Mouse (Mus musculus): ENCODE data around the gene Thsd4. TPM values are rescaled to one million over a fixed set of nuclear protein-coding genes. Genes with fewer than 3 reads are reported as not detected.

Gene Thsd4
- polyA plus RNA-seq, 1 experiment, result 2.6 TPM

GRCm38 (mm10) chr9:60308182-60308581, 213.7 kb downstream of the Thsd4 start:
- no peak overlapping the region for H3K27ac ChIP-seq (ENCODE audit: insufficient read depth, low read length)
- TF ChIP-seq POLR2A (IDR thresholded peaks at IDR 0.05; ENCODE audit: extremely low read depth, insufficient read depth, low read length) (no peak), CTCF (IDR thresholded peaks at IDR 0.05; ENCODE audit: extremely low read depth, insufficient read depth, low read length) (no peak)
- peaks cover 2% of the 10 kb centered on the region; the same call in 1 of the 2 replicates for H3K4me1 ChIP-seq (ENCODE audit: control insufficient read depth, insufficient read depth, low read length)
- no peak overlapping the region for H3K4me3 ChIP-seq (ENCODE audit: insufficient read depth, low read length)

GRCm38 (mm10) chr9:60307469-60307868, 214.4 kb downstream of the Thsd4 start:
- TF ChIP-seq POLR2A (IDR thresholded peaks at IDR 0.05; ENCODE audit: extremely low read depth, insufficient read depth, low read length), result no peak
- TF ChIP-seq CTCF (IDR thresholded peaks at IDR 0.05; ENCODE audit: extremely low read depth, insufficient read depth, low read length), result no peak
- H3K27ac ChIP-seq (ENCODE audit: insufficient read depth, low read length), result no peak overlapping the region

GRCm38 (mm10) chr9:60306241-60306640, 215.6 kb downstream of the Thsd4 start:
- no peak overlapping the region for H3K27ac ChIP-seq (ENCODE audit: insufficient read depth, low read length)
- peaks cover 2% of the 10 kb centered on the region; the same call in 1 of the 2 replicates for H3K4me1 ChIP-seq (ENCODE audit: control insufficient read depth, insufficient read depth, low read length)
- H3K4me3 ChIP-seq (ENCODE audit: insufficient read depth, low read length), result no peak overlapping the region
- no peak for TF ChIP-seq CTCF (IDR thresholded peaks at IDR 0.05; ENCODE audit: extremely low read depth, insufficient read depth, low read length)
- TF ChIP-seq POLR2A (IDR thresholded peaks at IDR 0.05; ENCODE audit: extremely low read depth, insufficient read depth, low read length), result no peak

More at GRCm38 (mm10) chr9:60307469-60307868, 214.4 kb downstream of the Thsd4 start:
- peaks cover 2% of the 10 kb centered on the region; the same call in 1 of the 2 replicates for H3K4me1 ChIP-seq (ENCODE audit: control insufficient read depth, insufficient read depth, low read length)
- no peak overlapping the region for H3K4me3 ChIP-seq (ENCODE audit: insufficient read depth, low read length)

GRCm38 (mm10) chr9:60305204-60305840, 216.5 kb downstream of the Thsd4 start:
- no peak overlapping the region for H3K27ac ChIP-seq (ENCODE audit: insufficient read depth, low read length)
- no peak overlapping the region for H3K4me3 ChIP-seq (ENCODE audit: insufficient read depth, low read length)
- H3K4me1 ChIP-seq (ENCODE audit: control insufficient read depth, insufficient read depth, low read length), result peaks cover 2% of the 10 kb centered on the region; the same call in 1 of the 2 replicates
- TF ChIP-seq CTCF (IDR thresholded peaks at IDR 0.05; ENCODE audit: extremely low read depth, insufficient read depth, low read length), result no peak
- no peak for TF ChIP-seq POLR2A (IDR thresholded peaks at IDR 0.05; ENCODE audit: extremely low read depth, insufficient read depth, low read length)

- no peak for TF ChIP-seq POLR2A (IDR thresholded peaks at IDR 0.05; ENCODE audit: extremely low read depth, insufficient read depth, low read length)
- no peak for TF ChIP-seq CTCF (IDR thresholded peaks at IDR 0.05; ENCODE audit: extremely low read depth, insufficient read depth, low read length)
- Histone ChIP-seq H3K27ac (ENCODE audit: insufficient read depth, low read length) (no peak overlapping the region), H3K4me1 (ENCODE audit: control insufficient read depth, insufficient read depth, low read length) (no peaks in the 10 kb centered on the region; the same call in 1 of the 2 replicates), H3K4me3 (ENCODE audit: insufficient read depth, low read length) (no peak overlapping the region)
These were observed 225.6 kb downstream of the Thsd4 start for GRCm38 (mm10) chr9:60296276-60296675.

GRCm38 (mm10) chr9:60295199-60295598, 226.6 kb downstream of the Thsd4 start:
- H3K4me1 ChIP-seq (ENCODE audit: control insufficient read depth, insufficient read depth, low read length), result no peaks in the 10 kb centered on the region; the same call in 1 of the 2 replicates
- H3K4me3 ChIP-seq (ENCODE audit: insufficient read depth, low read length), result no peak overlapping the region
- H3K27ac ChIP-seq (ENCODE audit: insufficient read depth, low read length), result no peak overlapping the region
- TF ChIP-seq POLR2A (IDR thresholded peaks at IDR 0.05; ENCODE audit: extremely low read depth, insufficient read depth, low read length), result no peak
- TF ChIP-seq CTCF (IDR thresholded peaks at IDR 0.05; ENCODE audit: extremely low read depth, insufficient read depth, low read length), result no peak

- Histone ChIP-seq H3K4me3 (ENCODE audit: insufficient read depth, low read length) (no peak overlapping the region), H3K4me1 (ENCODE audit: control insufficient read depth, insufficient read depth, low read length) (no peaks in the 10 kb centered on the region; the same call in 1 of the 2 replicates), H3K27ac (ENCODE audit: insufficient read depth, low read length) (no peak overlapping the region)
- TF ChIP-seq POLR2A (IDR thresholded peaks at IDR 0.05; ENCODE audit: extremely low read depth, insufficient read depth, low read length), result no peak
These were observed 228.7 kb downstream of the Thsd4 start for GRCm38 (mm10) chr9:60293129-60293528.

GRCm38 (mm10) chr9:60290780-60291179, 231.1 kb downstream of the Thsd4 start:
- H3K4me1 ChIP-seq (ENCODE audit: control insufficient read depth, insufficient read depth, low read length), result no peaks in the 10 kb centered on the region; the same call in 1 of the 2 replicates
- no peak for TF ChIP-seq CTCF (IDR thresholded peaks at IDR 0.05; ENCODE audit: extremely low read depth, insufficient read depth, low read length)
- TF ChIP-seq POLR2A (IDR thresholded peaks at IDR 0.05; ENCODE audit: extremely low read depth, insufficient read depth, low read length), result no peak
- H3K27ac ChIP-seq (ENCODE audit: insufficient read depth, low read length), result no peak overlapping the region
- H3K4me3 ChIP-seq (ENCODE audit: insufficient read depth, low read length), result no peak overlapping the region

- H3K4me3 ChIP-seq (ENCODE audit: insufficient read depth, low read length), result no peak overlapping the region
- no peak for TF ChIP-seq CTCF (IDR thresholded peaks at IDR 0.05; ENCODE audit: extremely low read depth, insufficient read depth, low read length)
- TF ChIP-seq POLR2A (IDR thresholded peaks at IDR 0.05; ENCODE audit: extremely low read depth, insufficient read depth, low read length), result no peak
- no peak overlapping the region for H3K27ac ChIP-seq (ENCODE audit: insufficient read depth, low read length)
- H3K4me1 ChIP-seq (ENCODE audit: control insufficient read depth, insufficient read depth, low read length), result no peaks in the 10 kb centered on the region
These were observed 233.1 kb downstream of the Thsd4 start for GRCm38 (mm10) chr9:60288789-60289188.

GRCm38 (mm10) chr9:60286390-60286789, 235.5 kb downstream of the Thsd4 start:
- H3K27ac ChIP-seq (ENCODE audit: insufficient read depth, low read length), result no peak overlapping the region
- TF ChIP-seq CTCF (IDR thresholded peaks at IDR 0.05; ENCODE audit: extremely low read depth, insufficient read depth, low read length) (no peak), POLR2A (IDR thresholded peaks at IDR 0.05; ENCODE audit: extremely low read depth, insufficient read depth, low read length) (no peak)

More at GRCm38 (mm10) chr9:60286390-60286789, 235.5 kb downstream of the Thsd4 start:
- H3K4me3 ChIP-seq (ENCODE audit: insufficient read depth, low read length), result no peak overlapping the region
- no peaks in the 10 kb centered on the region for H3K4me1 ChIP-seq (ENCODE audit: control insufficient read depth, insufficient read depth, low read length)

Measured in cortical plate, adult 2 months (tissue).